Mouse (Mus musculus): Measurements from ENCODE around the gene Abca5. TPM values are rescaled to one million over a fixed set of nuclear protein-coding genes. Genes with fewer than 3 reads are reported as not detected.

Abca5 gene
- 2.7 and 2.8 TPM in 2 replicates for polyA plus RNA-seq (2015; fragmentation: Nextera tagmentation; extraction: Ambion mirVana)

DNA sequence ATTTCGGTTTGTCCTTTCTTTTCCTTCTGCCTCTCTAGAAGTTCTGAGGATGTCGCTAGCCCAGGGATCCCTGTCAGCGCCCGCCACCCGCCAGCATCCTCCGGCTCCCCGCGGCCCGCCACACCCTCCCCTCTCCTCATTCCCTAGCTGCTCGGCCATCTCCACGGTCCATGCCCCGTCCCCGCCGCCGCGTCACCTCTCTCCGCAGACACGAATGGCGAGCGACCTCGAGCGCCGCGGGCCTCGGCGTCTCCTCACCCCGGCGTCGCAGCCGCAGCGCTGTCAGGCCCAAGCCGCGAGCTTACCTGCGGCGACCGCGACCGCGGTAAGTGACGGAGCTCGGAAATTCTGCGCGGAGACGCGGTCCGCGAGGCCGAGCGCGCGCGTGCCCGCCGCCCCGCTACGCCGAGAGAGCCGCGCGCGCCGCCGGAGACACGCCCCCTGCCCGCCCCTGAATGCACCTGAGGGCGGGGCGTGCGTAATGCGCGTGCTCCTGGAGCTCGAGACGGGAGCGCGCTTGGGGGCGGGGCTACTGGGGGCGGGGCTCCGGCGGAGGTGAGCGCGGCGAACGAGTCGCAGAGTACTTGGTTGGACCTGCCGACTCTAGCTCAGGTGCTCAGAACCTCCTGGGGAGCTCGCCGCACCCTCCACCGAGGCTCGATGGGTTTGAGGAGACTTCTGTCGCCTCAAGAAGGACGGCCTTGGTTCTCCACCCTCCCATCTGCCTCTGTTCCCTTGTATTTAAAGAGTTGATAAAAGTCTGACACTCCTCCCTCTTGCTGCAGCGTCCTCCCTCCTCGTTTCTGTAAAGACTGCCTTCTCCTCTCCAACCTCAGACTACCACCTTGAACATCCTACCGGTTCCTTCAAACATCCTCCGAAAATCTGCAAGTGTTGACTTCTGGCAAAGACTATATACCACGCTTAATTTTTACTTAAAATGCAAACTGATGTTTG lies at the start of gene Abca5:
Abca5 (minus strand) TSS at position 428 of the 957 bp plus-strand sequence.
- no peaks in the 10 kb centered on the region for H3K9me3 ChIP-seq (replicated peaks)
- no peaks in the 10 kb centered on the region; the same call in 1 of the 2 replicates for H3K27me3 ChIP-seq
- no peaks in the 10 kb centered on the region for H3K36me3 ChIP-seq
- ATAC-seq (replicated peaks; ENCODE audit: insufficient number of reproducible peaks, insufficient read depth, low FRiP score, low read depth) = peak; percentile 92
- peak within 1 kb of the TSS; percentile 72 for H3K9ac ChIP-seq
- H3K4me1 ChIP-seq (replicated peaks) = peaks cover 7% of the 10 kb centered on the region
- H3K27ac ChIP-seq = peak within 1 kb of the TSS; percentile 56; the same call in 1 of the 2 replicates
- peak within 1 kb of the TSS; percentile 94 for H3K4me3 ChIP-seq
- H3K4me2 ChIP-seq = peak within 1 kb of the TSS; percentile 90
- under 1% methylated on average over 95 of the region's 95 CpGs for WGBS

DNA sequence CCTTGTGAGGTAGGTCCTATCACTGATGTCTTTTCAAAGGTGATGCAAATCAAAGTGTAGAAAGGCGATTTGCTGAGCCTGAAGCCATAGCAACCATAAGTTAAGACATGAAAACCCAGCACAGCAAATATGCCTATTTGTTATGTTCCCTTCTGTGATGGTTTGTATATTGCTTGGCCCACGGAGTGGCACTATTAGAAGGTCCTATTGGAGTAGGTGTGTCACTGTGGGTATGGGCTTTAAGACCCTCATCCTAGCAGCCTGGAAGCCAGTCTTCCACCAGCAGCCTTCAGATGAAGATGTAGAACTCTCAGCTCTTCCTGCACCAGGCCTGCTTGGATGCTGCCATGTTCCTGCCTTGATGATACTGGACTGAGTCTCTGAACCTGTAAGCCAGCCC lies 48.0 kb upstream of the Abca5 start:
- Histone ChIP-seq H3K4me2 (no peak overlapping the region), H3K36me3 (no peaks in the 10 kb centered on the region), H3K27ac (no peak overlapping the region), H3K4me1 (replicated peaks) (peaks cover under 1% of the 10 kb centered on the region), H3K4me3 (no peak overlapping the region), H3K9ac (no peak overlapping the region), H3K27me3 (no peaks in the 10 kb centered on the region), H3K9me3 (replicated peaks) (no peaks in the 10 kb centered on the region)
- 83% methylated on average over 2 of the region's 2 CpGs for WGBS
- no peak for ATAC-seq (replicated peaks; ENCODE audit: insufficient number of reproducible peaks, insufficient read depth, low FRiP score, low read depth)

DNA sequence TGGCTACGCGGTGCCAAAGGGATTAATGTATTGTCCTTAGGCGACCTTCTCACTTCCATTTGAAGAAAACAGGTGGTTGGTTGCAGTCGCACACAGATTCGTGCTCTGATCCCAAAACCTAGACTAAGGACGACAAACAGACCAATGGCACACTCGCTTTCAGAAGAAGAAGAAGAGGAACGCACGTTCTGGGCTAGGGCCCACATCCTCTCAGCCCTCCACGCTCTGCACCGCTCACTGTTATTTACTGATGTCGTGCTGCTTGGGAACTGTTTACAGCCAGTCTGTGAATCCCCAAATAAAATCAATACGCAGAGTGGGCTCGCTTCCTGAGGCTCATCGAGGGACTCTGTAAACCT lies 42.8 kb upstream of the Abca5 start:
- WGBS = 23% methylated on average over 15 of the region's 15 CpGs
- Histone ChIP-seq H3K4me1 (replicated peaks) (peaks cover 11% of the 10 kb centered on the region), H3K4me3 (peak overlapping the region; percentile 47), H3K27me3 (no peaks in the 10 kb centered on the region), H3K4me2 (peak overlapping the region; percentile 76), H3K36me3 (no peaks in the 10 kb centered on the region), H3K9ac (0 out of 2 replicates have a peak overlapping the region, but pooled peaks have one; percentile 39), H3K9me3 (replicated peaks) (no peaks in the 10 kb centered on the region), H3K27ac (no peak overlapping the region)
- no peak for ATAC-seq (replicated peaks; ENCODE audit: insufficient number of reproducible peaks, insufficient read depth, low FRiP score, low read depth)

GRCm38 (mm10) chr11:110379661-110380309 lies 42.3 kb upstream of the Abca5 start:
- H3K27ac ChIP-seq = peak overlapping the region; percentile 70
- H3K36me3 ChIP-seq = no peaks in the 10 kb centered on the region
- H3K9ac ChIP-seq = peak overlapping the region; percentile 39
- peak; percentile 74; the same call in 1 of the 2 replicates for ATAC-seq (replicated peaks; ENCODE audit: insufficient number of reproducible peaks, insufficient read depth, low FRiP score, low read depth)
- H3K4me2 ChIP-seq = peak overlapping the region; percentile 76
- H3K9me3 ChIP-seq (replicated peaks) = no peaks in the 10 kb centered on the region
- 5% methylated on average over 20 of the region's 20 CpGs for WGBS
- H3K27me3 ChIP-seq = no peaks in the 10 kb centered on the region
- H3K4me1 ChIP-seq (replicated peaks) = peaks cover 11% of the 10 kb centered on the region
- peak overlapping the region; percentile 47 for H3K4me3 ChIP-seq

DNA sequence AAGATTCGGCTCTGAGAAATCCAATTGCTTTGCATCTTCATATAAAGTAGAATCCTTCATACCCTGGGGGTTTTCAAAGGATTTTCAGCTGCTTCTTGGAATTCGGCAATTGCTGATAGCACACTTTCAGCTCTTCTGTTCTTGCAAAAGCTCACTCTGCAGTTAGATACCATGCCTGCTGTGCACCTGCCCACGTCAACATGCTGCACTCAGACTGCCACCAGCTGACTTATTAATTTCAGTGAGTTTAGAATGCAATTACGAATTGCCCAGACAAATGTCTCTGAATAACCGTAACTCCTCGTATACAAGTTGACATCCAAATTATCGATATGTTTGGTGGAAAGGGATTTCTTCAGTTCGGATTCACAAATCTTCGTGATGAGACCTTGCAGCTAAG lies 36.5 kb upstream of the Abca5 start:
- WGBS = 82% methylated on average over 9 of the region's 9 CpGs
- Histone ChIP-seq H3K36me3 (no peaks in the 10 kb centered on the region), H3K4me3 (no peak overlapping the region), H3K9me3 (replicated peaks) (no peaks in the 10 kb centered on the region), H3K9ac (no peak overlapping the region), H3K27me3 (no peaks in the 10 kb centered on the region), H3K27ac (no peak overlapping the region), H3K4me2 (no peak overlapping the region), H3K4me1 (replicated peaks) (peaks cover 6% of the 10 kb centered on the region; the same call in 1 of the 2 replicates)
- no peak for ATAC-seq (replicated peaks; ENCODE audit: insufficient number of reproducible peaks, insufficient read depth, low FRiP score, low read depth)

- H3K4me2 ChIP-seq = no peak overlapping the region
- no peak overlapping the region for H3K4me3 ChIP-seq
- no peaks in the 10 kb centered on the region for H3K9me3 ChIP-seq (replicated peaks)
- no peaks in the 10 kb centered on the region for H3K36me3 ChIP-seq
- H3K27me3 ChIP-seq = no peaks in the 10 kb centered on the region
- peaks cover 6% of the 10 kb centered on the region; the same call in 1 of the 2 replicates for H3K4me1 ChIP-seq (replicated peaks)
- H3K27ac ChIP-seq = no peak overlapping the region
- ATAC-seq (replicated peaks; ENCODE audit: insufficient number of reproducible peaks, insufficient read depth, low FRiP score, low read depth) = no peak
- no peak overlapping the region for H3K9ac ChIP-seq
- 67% methylated on average over 15 of the region's 15 CpGs for WGBS
These were observed 34.9 kb upstream of the Abca5 start for GRCm38 (mm10) chr11:110372266-110372954.

DNA sequence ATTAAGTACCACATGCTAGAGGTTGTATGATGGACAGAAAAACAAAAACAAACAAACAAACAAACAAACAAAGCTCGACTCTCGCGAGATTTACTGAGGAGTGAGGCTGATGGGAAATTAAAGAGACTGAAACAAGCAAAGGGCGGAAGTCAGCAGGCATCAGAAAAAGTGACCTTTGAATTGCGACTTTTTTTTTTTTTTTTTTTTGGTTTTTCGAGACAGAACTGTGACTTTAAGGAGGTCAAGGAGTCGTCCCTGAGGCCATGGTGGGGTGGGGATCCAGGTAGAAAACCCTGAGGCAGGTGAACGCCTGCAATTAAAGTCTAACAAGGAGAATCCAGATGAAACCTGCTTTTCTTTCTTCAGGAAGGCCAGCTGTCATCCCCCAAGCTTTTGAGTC lies 34.3 kb upstream of the Abca5 start:
- Histone ChIP-seq H3K4me3 (no peak overlapping the region), H3K9me3 (replicated peaks) (no peaks in the 10 kb centered on the region), H3K9ac (no peak overlapping the region), H3K27me3 (no peaks in the 10 kb centered on the region), H3K27ac (no peak overlapping the region), H3K36me3 (no peaks in the 10 kb centered on the region), H3K4me1 (replicated peaks) (peaks cover 6% of the 10 kb centered on the region; the same call in 1 of the 2 replicates), H3K4me2 (no peak overlapping the region)
- no peak for ATAC-seq (replicated peaks; ENCODE audit: insufficient number of reproducible peaks, insufficient read depth, low FRiP score, low read depth)
- WGBS = 63% methylated on average over 8 of the region's 8 CpGs

DNA sequence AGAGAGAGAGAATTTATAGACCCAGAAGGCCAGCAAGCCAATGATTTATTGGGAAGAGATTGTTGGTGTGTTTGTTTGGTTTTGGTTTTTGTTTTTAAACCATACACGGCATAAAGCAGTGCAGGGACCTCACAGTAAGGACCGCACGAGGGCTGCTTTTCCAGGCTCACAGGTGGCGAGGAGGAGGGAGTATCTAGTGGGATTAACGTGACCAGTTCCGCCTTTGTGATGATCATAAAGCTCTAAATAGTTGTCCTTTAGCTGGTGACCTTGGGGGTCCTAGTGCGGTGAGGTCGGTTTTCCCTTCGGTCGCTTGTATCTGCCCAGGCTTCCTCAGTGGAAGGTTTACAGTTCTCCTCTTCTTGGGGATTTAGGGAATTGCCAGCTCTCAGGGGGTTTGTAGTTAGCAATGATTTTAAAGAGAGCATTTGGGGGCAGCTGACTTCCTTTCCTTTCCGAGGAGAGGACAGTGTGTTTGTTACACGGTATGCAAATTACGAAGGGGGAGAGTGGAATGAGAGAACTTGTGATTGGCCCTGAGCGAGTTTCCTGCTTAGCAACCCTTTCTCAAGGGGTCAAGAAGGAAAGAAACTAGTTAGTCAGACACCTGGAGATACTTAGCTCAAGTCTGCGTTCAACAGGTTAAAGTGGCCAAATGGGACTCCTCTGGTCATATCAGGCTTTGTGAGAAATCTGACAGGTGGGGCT lies 31.9 kb upstream of the Abca5 start:
- peaks cover 6% of the 10 kb centered on the region; the same call in 1 of the 2 replicates for H3K4me1 ChIP-seq (replicated peaks)
- H3K4me2 ChIP-seq = peak overlapping the region; percentile 52
- H3K9ac ChIP-seq = no peak overlapping the region
- H3K27me3 ChIP-seq = no peaks in the 10 kb centered on the region
- H3K27ac ChIP-seq = peak overlapping the region; percentile 7; the same call in 1 of the 2 replicates
- H3K9me3 ChIP-seq (replicated peaks) = no peaks in the 10 kb centered on the region
- 23% methylated on average over 15 of the region's 15 CpGs for whole genome bisulfite sequencing
- no peak for ATAC-seq (replicated peaks; ENCODE audit: insufficient number of reproducible peaks, insufficient read depth, low FRiP score, low read depth)
- H3K4me3 ChIP-seq = peak overlapping the region; percentile 23; the same call in 1 of the 2 replicates
- H3K36me3 ChIP-seq = no peaks in the 10 kb centered on the region

- Histone ChIP-seq H3K4me2 (no peak overlapping the region), H3K4me1 (replicated peaks) (peaks cover 6% of the 10 kb centered on the region; the same call in 1 of the 2 replicates), H3K4me3 (no peak overlapping the region), H3K27ac (no peak overlapping the region), H3K27me3 (no peaks in the 10 kb centered on the region), H3K36me3 (no peaks in the 10 kb centered on the region), H3K9me3 (replicated peaks) (no peaks in the 10 kb centered on the region), H3K9ac (no peak overlapping the region)
- WGBS = 88% methylated on average over 13 of the region's 13 CpGs
- ATAC-seq (replicated peaks; ENCODE audit: insufficient number of reproducible peaks, insufficient read depth, low FRiP score, low read depth) = no peak
These were observed 30.1 kb upstream of the Abca5 start for GRCm38 (mm10) chr11:110367638-110368037.

- Histone ChIP-seq H3K4me2 (no peak overlapping the region), H3K4me3 (no peak overlapping the region), H3K27ac (no peak overlapping the region), H3K9ac (no peak overlapping the region), H3K9me3 (replicated peaks) (no peaks in the 10 kb centered on the region), H3K36me3 (no peaks in the 10 kb centered on the region), H3K4me1 (replicated peaks) (peaks cover 6% of the 10 kb centered on the region; the same call in 1 of the 2 replicates), H3K27me3 (no peaks in the 10 kb centered on the region)
- WGBS = 72% methylated on average over 3 of the region's 3 CpGs
- no peak for ATAC-seq (replicated peaks; ENCODE audit: insufficient number of reproducible peaks, insufficient read depth, low FRiP score, low read depth)
These were observed 29.4 kb upstream of the Abca5 start for GRCm38 (mm10) chr11:110366902-110367301.
